Mouse (Mus musculus) embryonic fibroblast, embryonic 13.5 days (primary cell): Measurements from ENCODE around the gene Disp2.

ENCODE experiments used
- CTCF ChIP-seq: IDR thresholded peaks from 2 replicates; pipeline ENCODE4 v1.5.1; 2011; ENCODE audit warnings: mild to moderate bottlenecking, control low read depth, low read length, moderate library complexity, borderline replicate concordance; ENCODE audit not compliant: insufficient read depth
- POLR2A ChIP-seq: IDR thresholded peaks from 2 replicates; pipeline ENCODE4 v1.6.1; 2011; ENCODE audit warnings: low read depth, mild to moderate bottlenecking, control low read depth, low read length, moderate library complexity

- TF ChIP-seq POLR2A = peak; percentile 58; the same call in 1 of the 2 replicates
- TF ChIP-seq CTCF = no peak
These were observed 16.1 kb upstream of the Disp2 start for GRCm38 (mm10) chr2:118763469-118763868.
